Mouse (Mus musculus) testis, adult 2 months (tissue): ENCODE measurements around the gene Ksr1. TPM values are rescaled to one million over a fixed set of nuclear protein-coding genes. Genes with fewer than 3 reads are reported as not detected.

ENCODE experiments used
- H3K27ac ChIP-seq: fragments of 200-500 bp; 2 replicates; pipeline ENCODE4 v1.5.1; 2012; ENCODE audit warnings: low read depth, low read length; ENCODE audit not compliant: control insufficient read depth, insufficient read depth
- H3K27me3 ChIP-seq: fragments of 200-500 bp; 2 replicates; pipeline ENCODE4 v1.6.1; 2012; ENCODE audit warnings: mild to moderate bottlenecking, low read length, moderate library complexity; ENCODE audit not compliant: control insufficient read depth, insufficient read depth
- H3K36me3 ChIP-seq: fragments of 200-500 bp; 2 replicates; pipeline ENCODE4 v1.6.1; 2012; ENCODE audit warnings: mild to moderate bottlenecking, low read length; ENCODE audit not compliant: control insufficient read depth, insufficient read depth
- H3K4me1 ChIP-seq: fragments of 200-500 bp; 2 replicates; pipeline ENCODE4 v1.6.1; 2012; ENCODE audit warnings: low read length; ENCODE audit not compliant: control insufficient read depth, insufficient read depth
- H3K4me3 ChIP-seq: fragments of 200-500 bp; 2 replicates; pipeline ENCODE4 v1.5.1; 2012; ENCODE audit warnings: low read depth, mild to moderate bottlenecking, low read length, moderate library complexity, mixed read lengths; ENCODE audit not compliant: control insufficient read depth
- CTCF ChIP-seq: fragments of 200-500 bp; IDR thresholded peaks from 2 replicates; pipeline ENCODE4 v1.5.1; 2012; ENCODE audit warnings: low read depth, mild to moderate bottlenecking, inconsistent platforms, low read length, moderate library complexity; ENCODE audit not compliant: control insufficient read depth, insufficient read depth, insufficient replicate concordance
- POLR2A ChIP-seq: fragments of 200-500 bp; IDR thresholded peaks from 2 replicates; pipeline ENCODE4 v1.6.1; 2012; ENCODE audit warnings: low read depth, mild to moderate bottlenecking, inconsistent platforms, low read length, moderate library complexity; ENCODE audit not compliant: control insufficient read depth
- polyA plus RNA-seq: library from polyadenylated mRNA; depleted of rRNA; stranded (reverse); fragments of >200 nt; gene quantifications from 2 replicates; pipeline ENCODE4 v1.2.3, GENCODE M21; 2012

The Ksr1 gene
- polyA plus RNA-seq, 1 experiment = 6.7 TPM

GRCm38 (mm10) chr11:79075044-79075443, 71.2 kb downstream of the Ksr1 start:
- H3K27me3 ChIP-seq = no peaks in the 10 kb centered on the region
- H3K4me3 ChIP-seq = no peak overlapping the region
- H3K36me3 ChIP-seq = no peaks in the 10 kb centered on the region
- TF ChIP-seq POLR2A (no peak), CTCF (no peak)
- no peak overlapping the region for H3K27ac ChIP-seq
- peaks cover 2% of the 10 kb centered on the region; the same call in 1 of the 2 replicates for H3K4me1 ChIP-seq

DNA sequence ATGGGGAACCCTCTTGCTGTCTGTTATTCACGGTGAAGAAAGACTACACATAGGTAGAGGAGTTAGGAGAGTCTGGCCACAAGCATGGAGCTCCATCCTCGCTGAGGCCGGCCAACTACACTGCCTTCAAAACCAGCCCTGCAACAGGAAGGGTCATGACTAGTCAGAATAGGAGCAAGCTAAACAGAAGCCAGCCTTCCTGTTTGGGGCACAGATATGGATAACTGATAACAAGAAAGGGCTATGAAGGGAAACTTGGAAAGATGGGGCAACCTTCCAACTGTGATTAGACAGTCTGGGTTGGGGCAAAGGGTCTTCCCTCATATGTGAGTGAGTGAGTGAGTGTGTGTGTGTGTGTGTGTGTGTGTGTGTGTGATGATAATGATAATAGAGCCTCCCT, 71.6 kb downstream of the Ksr1 start:
- Histone ChIP-seq H3K36me3 (no peaks in the 10 kb centered on the region), H3K4me1 (peaks cover 2% of the 10 kb centered on the region; the same call in 1 of the 2 replicates), H3K4me3 (no peak overlapping the region), H3K27me3 (no peaks in the 10 kb centered on the region), H3K27ac (no peak overlapping the region)
- no peak for TF ChIP-seq POLR2A
- TF ChIP-seq CTCF = no peak

- peaks cover 2% of the 10 kb centered on the region; the same call in 1 of the 2 replicates for H3K4me1 ChIP-seq
- no peaks in the 10 kb centered on the region for H3K27me3 ChIP-seq
- no peaks in the 10 kb centered on the region for H3K36me3 ChIP-seq
- no peak overlapping the region for H3K4me3 ChIP-seq
- H3K27ac ChIP-seq = no peak overlapping the region
- no peak for TF ChIP-seq POLR2A
- no peak for TF ChIP-seq CTCF
Observed at GRCm38 (mm10) chr11:79073583-79073982, 72.6 kb downstream of the Ksr1 start.

GRCm38 (mm10) chr11:79072108-79072507, 74.1 kb downstream of the Ksr1 start:
- no peaks in the 10 kb centered on the region for H3K27me3 ChIP-seq
- peaks cover 2% of the 10 kb centered on the region; the same call in 1 of the 2 replicates for H3K4me1 ChIP-seq
- no peak overlapping the region for H3K27ac ChIP-seq
- no peaks in the 10 kb centered on the region for H3K36me3 ChIP-seq
- TF ChIP-seq POLR2A = no peak
- TF ChIP-seq CTCF = no peak
- H3K4me3 ChIP-seq = no peak overlapping the region

- TF ChIP-seq CTCF (no peak), POLR2A (no peak)
- no peak overlapping the region for H3K27ac ChIP-seq
- H3K4me1 ChIP-seq = peaks cover 2% of the 10 kb centered on the region; the same call in 1 of the 2 replicates
- no peaks in the 10 kb centered on the region for H3K36me3 ChIP-seq
- H3K4me3 ChIP-seq = no peak overlapping the region
- H3K27me3 ChIP-seq = no peaks in the 10 kb centered on the region
Observed at GRCm38 (mm10) chr11:79071082-79071972, 74.9 kb downstream of the Ksr1 start.

- no peak overlapping the region for H3K4me3 ChIP-seq
- no peaks in the 10 kb centered on the region; the same call in 1 of the 2 replicates for H3K4me1 ChIP-seq
- no peak for TF ChIP-seq CTCF
- TF ChIP-seq POLR2A = no peak
- no peak overlapping the region for H3K27ac ChIP-seq
- no peaks in the 10 kb centered on the region for H3K27me3 ChIP-seq
- H3K36me3 ChIP-seq = no peaks in the 10 kb centered on the region
Observed at GRCm38 (mm10) chr11:79069453-79070153, 76.6 kb downstream of the Ksr1 start.

GRCm38 (mm10) chr11:79067172-79067571, 79.0 kb downstream of the Ksr1 start:
- H3K4me3 ChIP-seq = no peak overlapping the region
- TF ChIP-seq POLR2A = no peak
- TF ChIP-seq CTCF = no peak
- H3K4me1 ChIP-seq = no peaks in the 10 kb centered on the region; the same call in 1 of the 2 replicates
- no peaks in the 10 kb centered on the region for H3K27me3 ChIP-seq
- no peaks in the 10 kb centered on the region for H3K36me3 ChIP-seq
- no peak overlapping the region for H3K27ac ChIP-seq
